Mouse (Mus musculus) erythroblast, embryonic 14.5 days (primary cell): Measurements from ENCODE around the gene Dnajc27.

ENCODE experiments used
- GATA1 ChIP-seq: IDR thresholded peaks from 2 replicates; pipeline ENCODE4 v1.6.1; 2012; ENCODE audit warnings: low read length, inconsistent platforms, mixed read lengths
- TAL1 ChIP-seq: IDR thresholded peaks from 3 replicates; pipeline ENCODE4 v1.6.1; 2012; ENCODE audit warnings: low read length, inconsistent platforms, mixed read lengths

DNA sequence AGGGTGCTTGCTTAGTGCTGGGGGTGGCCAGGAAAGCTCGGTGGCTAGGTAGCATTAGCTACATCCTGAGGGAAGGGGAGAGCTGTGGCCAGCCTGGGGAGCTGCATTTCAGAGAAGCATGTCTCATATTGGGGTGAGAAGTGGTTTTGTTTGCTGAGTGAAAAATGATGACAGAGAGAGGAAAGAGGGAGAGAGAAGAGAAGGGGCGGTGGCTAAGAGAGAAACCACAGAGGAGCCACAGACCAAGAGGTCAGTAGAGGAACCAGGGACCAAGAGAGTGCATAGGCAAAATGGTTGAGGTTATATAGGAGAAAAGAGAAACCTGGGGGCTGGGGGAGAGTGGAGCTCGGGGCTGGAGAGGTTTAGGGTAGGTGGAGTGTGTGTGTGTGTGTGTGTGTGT lies 75.8 kb downstream of the Dnajc27 start:
- TF ChIP-seq TAL1 (no peak), GATA1 (no peak)
